39 mouse cellular contexts compared by ENCODE assay signal in genomic region chr3:93023411-93024184, GRCm38 (mm10). TPM values are rescaled to one million over a fixed set of nuclear protein-coding genes. Genes with fewer than 3 reads are reported as not detected.
DNase-seq lines count a peak whose midpoint lies in the region; ATAC-seq and TF ChIP-seq lines count a peak whose summit lies in the region.
"Had no signal": no experiment of that assay in that cellular context is flagged by ENCODE, and none has a peak within 500 bp of the region (broad histone marks: within the 10 kb centered on the region; RNA-seq: fewer than 3 reads in every experiment).

No protein-coding gene starts in this region.

- H3K9ac ChIP-seq in kidney, embryonic 15.5 days: no peak overlapping the region
- H3K9ac ChIP-seq: embryonic facial prominence, embryonic 13.5 days; hindbrain, embryonic 12.5 days; intestine, embryonic 15.5 days; limb, embryonic 13.5 days; lung, embryonic 15.5 days; midbrain, embryonic 15.5 days; neural tube, embryonic 15.5 days had no signal

- WGBS in kidney, embryonic 15.5 days: 61% methylated on average over 3 of the region's 3 CpGs

- no peak overlapping the region for H3K4me3 ChIP-seq in kidney, embryonic 15.5 days (replicated peaks)
- no peak overlapping the region for H3K4me3 ChIP-seq in cortical plate, adult 2 months (ENCODE audit: insufficient read depth, low read length)
- H3K4me3 ChIP-seq: embryonic facial prominence, embryonic 13.5 days; erythroblast, embryonic 14.5 days; hindbrain, embryonic 12.5 days; intestine, embryonic 15.5 days; limb, embryonic 13.5 days; lung, embryonic 15.5 days; midbrain, embryonic 10.5 days; midbrain, embryonic 15.5 days; neural tube, embryonic 15.5 days had no signal

- ATAC-seq in kidney, embryonic 15.5 days (replicated peaks; ENCODE audit: low FRiP score): peak; percentile 40; the same call in 1 of the 2 replicates
- ATAC-seq: forebrain, embryonic 16.5 days; hindbrain, postnatal 0 days; intestine, embryonic 15.5 days; midbrain, embryonic 15.5 days had no signal

- no peak for DNase-seq in kidney, adult 8-10 months
- DNase-seq in left cerebral cortex, postnatal 25 days (ENCODE audit: low spot score in 2 of 2): peak; percentile 17 to 70
- DNase-seq in left cerebral cortex, adult 18-20 months (ENCODE audit: low spot score in 2 of 2): no peak
- DNase-seq in 3T3-L1 (ENCODE audit: low read depth, low spot score): peak; percentile 47
- DNase-seq in thymus, postnatal 25 days: no peak
- DNase-seq in cerebellum, adult 18-20 months: no peak
- DNase-seq: adrenal gland, postnatal 10 days; cerebellum, adult 11 months; cerebellum, adult 9-11 months; gastrocnemius, postnatal 25 days; heart, adult 18-20 months; heart, postnatal 36 days; kidney, adult 9 months; kidney, postnatal 4 days; layer of hippocampus, postnatal 36 days; spleen, adult 18-20 months had no signal

- no peaks in the 10 kb centered on the region for H3K36me3 ChIP-seq in kidney, embryonic 15.5 days
- H3K36me3 ChIP-seq: embryonic facial prominence, embryonic 13.5 days; G1E; hindbrain, embryonic 12.5 days; intestine, embryonic 15.5 days; limb, embryonic 13.5 days; lung, embryonic 15.5 days; midbrain, embryonic 10.5 days; midbrain, embryonic 15.5 days; neural tube, embryonic 15.5 days had no signal

- no peak overlapping the region for H3K4me2 ChIP-seq in kidney, embryonic 15.5 days
- H3K4me2 ChIP-seq: embryonic facial prominence, embryonic 13.5 days; heart, embryonic 11.5 days; hindbrain, embryonic 12.5 days; intestine, embryonic 15.5 days; limb, embryonic 13.5 days; liver, embryonic 11.5 days; lung, embryonic 15.5 days; midbrain, embryonic 15.5 days; neural tube, embryonic 15.5 days had no signal

- H3K27me3 ChIP-seq in kidney, embryonic 15.5 days: no peaks in the 10 kb centered on the region
- H3K27me3 ChIP-seq: embryonic facial prominence, embryonic 13.5 days; hindbrain, embryonic 12.5 days; intestine, embryonic 15.5 days; limb, embryonic 13.5 days; lung, embryonic 15.5 days; midbrain, embryonic 15.5 days; neural tube, embryonic 15.5 days had no signal

- no peak overlapping the region for H3K27ac ChIP-seq in kidney, embryonic 15.5 days
- H3K27ac ChIP-seq in cortical plate, adult 2 months (ENCODE audit: insufficient read depth, low read length): 0 out of 2 replicates have a peak overlapping the region, but pooled peaks have one; percentile 65
- H3K27ac ChIP-seq: embryonic facial prominence, embryonic 13.5 days; hindbrain, embryonic 12.5 days; hindbrain, postnatal 0 days; intestine, embryonic 15.5 days; limb, embryonic 13.5 days; lung, embryonic 15.5 days; midbrain, embryonic 10.5 days; midbrain, embryonic 15.5 days; neural tube, embryonic 15.5 days; stomach, postnatal 0 days had no signal

- TF ChIP-seq POLR2A in cortical plate, adult 2 months (IDR thresholded peaks at IDR 0.05; ENCODE audit: extremely low read depth, insufficient read depth, low read length): no peak

- no peaks in the 10 kb centered on the region for H3K4me1 ChIP-seq in kidney, embryonic 15.5 days
- no peaks in the 10 kb centered on the region for H3K4me1 ChIP-seq in cortical plate, adult 2 months (ENCODE audit: control insufficient read depth, insufficient read depth, low read length)
- H3K4me1 ChIP-seq: embryonic facial prominence, embryonic 13.5 days; hindbrain, embryonic 12.5 days; intestine, embryonic 15.5 days; limb, embryonic 13.5 days; lung, embryonic 15.5 days; midbrain, embryonic 10.5 days; midbrain, embryonic 15.5 days; neural tube, embryonic 15.5 days had no signal

- no peaks in the 10 kb centered on the region for H3K9me3 ChIP-seq in kidney, embryonic 15.5 days (replicated peaks)
- H3K9me3 ChIP-seq: embryonic facial prominence, embryonic 13.5 days; hindbrain, embryonic 12.5 days; intestine, embryonic 15.5 days; limb, embryonic 13.5 days; lung, embryonic 15.5 days; midbrain, embryonic 10.5 days; midbrain, embryonic 15.5 days; neural tube, embryonic 15.5 days had no signal

- TF ChIP-seq CTCF in cortical plate, adult 2 months (IDR thresholded peaks at IDR 0.05; ENCODE audit: extremely low read depth, insufficient read depth, low read length): no peak

- intact Hi-C loops in left cerebral cortex, postnatal 25 days (cut with DNase I): no loop called here

RNA-seq across cellular contexts. Expression of gene Lce1m, which starts 4.7 kb away (rescaled TPM):
- polyA plus RNA-seq in kidney, embryonic 15.5 days (2015; fragmentation: Nextera tagmentation; extraction: Ambion mirVana): not detected in 2 replicates
- not detected for total RNA-seq in left cerebral cortex, postnatal 25 days (2021)
- total RNA-seq in left cerebral cortex, adult 18-20 months (2021): not detected
- polyA plus RNA-seq in cortical plate, adult 2 months (2012; rRNA removed): not detected in 2 replicates
- total RNA-seq: adrenal gland, postnatal 10 days; gastrocnemius, adult 18-20 months; gastrocnemius, postnatal 25 days; heart, adult 18-20 months; heart, postnatal 36 days; hindbrain, postnatal 0 days; layer of hippocampus, postnatal 36 days; megakaryocyte progenitor cell, adult 5-6 weeks had no signal
- polyA plus RNA-seq: embryonic facial prominence, embryonic 13.5 days; erythroblast, embryonic 14.5 days; forebrain, embryonic 11.5 days; forebrain, embryonic 16.5 days; G1E; heart, embryonic 11.5 days; heart, embryonic 16.5 days; hindbrain, embryonic 12.5 days; hindbrain, postnatal 0 days; intestine, embryonic 15.5 days; limb, embryonic 13.5 days; liver, embryonic 11.5 days; liver, embryonic 16.5 days; lung, embryonic 15.5 days; midbrain, embryonic 10.5 days; midbrain, embryonic 15.5 days; neural tube, embryonic 15.5 days had no signal

RNA-seq across cellular contexts. Expression of gene Crct1, which starts 8.1 kb away (rescaled TPM):
- 0.45 and 0.64 TPM in 2 replicates for polyA plus RNA-seq in kidney, embryonic 15.5 days (2015; fragmentation: Nextera tagmentation; extraction: Ambion mirVana)
- under 1 TPM in 1 of 2 experiments, not detected in 1; 0.60 TPM for total RNA-seq in left cerebral cortex, postnatal 25 days (2021)
- total RNA-seq in left cerebral cortex, adult 18-20 months (2021): not detected
- polyA plus RNA-seq in cortical plate, adult 2 months (2012; rRNA removed): 0.21 and 0.27 TPM in 2 replicates
- total RNA-seq: adrenal gland, postnatal 10 days; G1E; gastrocnemius, adult 18-20 months; gastrocnemius, postnatal 25 days; heart, adult 18-20 months; heart, postnatal 36 days; layer of hippocampus, postnatal 36 days; megakaryocyte progenitor cell, adult 5-6 weeks had no signal
- polyA plus RNA-seq: erythroblast, embryonic 14.5 days; forebrain, embryonic 11.5 days; forebrain, embryonic 16.5 days; G1E; intestine, embryonic 15.5 days; liver, embryonic 16.5 days; lung, embryonic 15.5 days had no signal

RNA-seq across cellular contexts. Expression of gene Lce3f, which starts 31.6 kb away (rescaled TPM):
- polyA plus RNA-seq in kidney, embryonic 15.5 days (2015; fragmentation: Nextera tagmentation; extraction: Ambion mirVana): not detected in 2 replicates
- not detected for total RNA-seq in left cerebral cortex, postnatal 25 days (2021)
- not detected for total RNA-seq in left cerebral cortex, adult 18-20 months (2021)
- polyA plus RNA-seq in cortical plate, adult 2 months (2012; rRNA removed): not detected in 2 replicates
- total RNA-seq: adrenal gland, postnatal 10 days; G1E; gastrocnemius, adult 18-20 months; gastrocnemius, postnatal 25 days; heart, adult 18-20 months; heart, postnatal 36 days; hindbrain, postnatal 0 days; layer of hippocampus, postnatal 36 days; megakaryocyte progenitor cell, adult 5-6 weeks had no signal
- polyA plus RNA-seq: embryonic facial prominence, embryonic 13.5 days; erythroblast, embryonic 14.5 days; forebrain, embryonic 11.5 days; forebrain, embryonic 16.5 days; G1E; heart, embryonic 11.5 days; heart, embryonic 16.5 days; hindbrain, embryonic 12.5 days; hindbrain, postnatal 0 days; intestine, embryonic 15.5 days; limb, embryonic 13.5 days; liver, embryonic 11.5 days; liver, embryonic 16.5 days; lung, embryonic 15.5 days; midbrain, embryonic 10.5 days; midbrain, embryonic 15.5 days; neural tube, embryonic 15.5 days; thymus, postnatal 0 days had no signal

RNA-seq across cellular contexts. Expression of gene Gm4858, which starts 45.0 kb away (rescaled TPM):
- 0.22 TPM in 1 of 2 replicates, not detected in the other for polyA plus RNA-seq in kidney, embryonic 15.5 days (2015; fragmentation: Nextera tagmentation; extraction: Ambion mirVana)
- not detected for total RNA-seq in left cerebral cortex, postnatal 25 days (2021)
- not detected for total RNA-seq in left cerebral cortex, adult 18-20 months (2021)
- polyA plus RNA-seq in cortical plate, adult 2 months (2012; rRNA removed): not detected in 2 replicates
- total RNA-seq: adrenal gland, postnatal 10 days; gastrocnemius, adult 18-20 months; gastrocnemius, postnatal 25 days; heart, adult 18-20 months; heart, postnatal 36 days; hindbrain, postnatal 0 days; layer of hippocampus, postnatal 36 days; megakaryocyte progenitor cell, adult 5-6 weeks had no signal
- polyA plus RNA-seq: embryonic facial prominence, embryonic 13.5 days; erythroblast, embryonic 14.5 days; forebrain, embryonic 11.5 days; forebrain, embryonic 16.5 days; G1E; heart, embryonic 11.5 days; heart, embryonic 16.5 days; hindbrain, embryonic 12.5 days; hindbrain, postnatal 0 days; intestine, embryonic 15.5 days; limb, embryonic 13.5 days; liver, embryonic 11.5 days; liver, embryonic 16.5 days; lung, embryonic 15.5 days; midbrain, embryonic 10.5 days; midbrain, embryonic 15.5 days; neural tube, embryonic 15.5 days had no signal

RNA-seq across cellular contexts. Expression of gene Lce3e, which starts 56.7 kb away (rescaled TPM):
- polyA plus RNA-seq in kidney, embryonic 15.5 days (2015; fragmentation: Nextera tagmentation; extraction: Ambion mirVana): not detected in 2 replicates
- not detected for total RNA-seq in left cerebral cortex, postnatal 25 days (2021)
- total RNA-seq in left cerebral cortex, adult 18-20 months (2021): not detected
- polyA plus RNA-seq in cortical plate, adult 2 months (2012; rRNA removed): not detected in 2 replicates
- total RNA-seq: adrenal gland, postnatal 10 days; G1E; gastrocnemius, adult 18-20 months; gastrocnemius, postnatal 25 days; heart, adult 18-20 months; heart, postnatal 36 days; hindbrain, postnatal 0 days; layer of hippocampus, postnatal 36 days; megakaryocyte progenitor cell, adult 5-6 weeks had no signal
- polyA plus RNA-seq: embryonic facial prominence, embryonic 13.5 days; erythroblast, embryonic 14.5 days; forebrain, embryonic 11.5 days; forebrain, embryonic 16.5 days; G1E; heart, embryonic 11.5 days; heart, embryonic 16.5 days; hindbrain, embryonic 12.5 days; hindbrain, postnatal 0 days; intestine, embryonic 15.5 days; limb, embryonic 13.5 days; liver, embryonic 11.5 days; liver, embryonic 16.5 days; lung, embryonic 15.5 days; midbrain, embryonic 10.5 days; midbrain, embryonic 15.5 days; neural tube, embryonic 15.5 days had no signal

Comparison
In these comparisons a context has a peak if more than half of its experiments do, and no peak if none do; other contexts are left out.
1. DNase-seq: peak in left cerebral cortex, postnatal 25 days (2 of 2) and 3T3-L1 (single experiment); none in kidney, adult 8-10 months (0 of 2), left cerebral cortex, adult 18-20 months (0 of 2), thymus, postnatal 25 days (single experiment) and cerebellum, adult 18-20 months (0 of 2).